Mouse (Mus musculus): ENCODE measurements around the gene Ets2. TPM values are rescaled to one million over a fixed set of nuclear protein-coding genes. Genes with fewer than 3 reads are reported as not detected.
"Not testable (repeated sequence)": the region's sequence is repeated elsewhere in the genome, so short reads cannot be mapped to it uniquely, and the experiment has no call there.

The Ets2 gene
- total and polyA plus RNA-seq, 3 experiments: 49.4 to 138 (median 74.7) TPM

GRCm38 (mm10) chr16:95761742-95762141 lies 59.9 kb downstream of the Ets2 start:
- no peak overlapping the region for H3K4me3 ChIP-seq (ENCODE audit: low read depth, low read length)
- ATAC-seq (ENCODE audit: extremely low read depth, insufficient number of reproducible peaks, low FRiP score, poor library complexity, severe bottlenecking): no peak
- H3K4me1 ChIP-seq (ENCODE audit: insufficient read depth, low read depth, low read length): peaks cover 16% of the 10 kb centered on the region
- H3K36me3 ChIP-seq (replicated peaks): no peaks in the 10 kb centered on the region
- H3K9me3 ChIP-seq (replicated peaks): no peaks in the 10 kb centered on the region
- DNase-seq (ENCODE audit: low spot score): no peak
- TF ChIP-seq CTCF (IDR thresholded peaks at IDR 0.05; ENCODE audit: low read depth, low read length): no peak
- no peak for TF ChIP-seq GATA2 (IDR thresholded peaks at IDR 0.05; ENCODE audit: borderline replicate concordance, low read depth, low read length)
- no peak for TF ChIP-seq GATA1 (IDR thresholded peaks at IDR 0.05; ENCODE audit: borderline replicate concordance, low read length)
- no peak for TF ChIP-seq POLR2AphosphoS5 (IDR thresholded peaks at IDR 0.05; ENCODE audit: insufficient replicate concordance, low read depth, low read length)
- no peak for TF ChIP-seq TAL1 (conservative IDR thresholded peaks at IDR 0.05; ENCODE audit: low read depth, low read length)
- peaks cover 4% of the 10 kb centered on the region for H3K27me3 ChIP-seq (ENCODE audit: insufficient read depth, low read length)

GRCm38 (mm10) chr16:95763201-95763600 lies 61.3 kb downstream of the Ets2 start:
- Histone ChIP-seq H3K27me3 (ENCODE audit: insufficient read depth, low read length) (peaks cover 4% of the 10 kb centered on the region), H3K9me3 (replicated peaks) (no peaks in the 10 kb centered on the region), H3K36me3 (replicated peaks) (no peaks in the 10 kb centered on the region), H3K4me3 (ENCODE audit: low read depth, low read length) (no peak overlapping the region), H3K4me1 (ENCODE audit: insufficient read depth, low read depth, low read length) (peaks cover 23% of the 10 kb centered on the region)
- TF ChIP-seq TAL1 (conservative IDR thresholded peaks at IDR 0.05; ENCODE audit: low read depth, low read length) (no peak), POLR2AphosphoS5 (IDR thresholded peaks at IDR 0.05; ENCODE audit: insufficient replicate concordance, low read depth, low read length) (no peak)
- no peak for DNase-seq (ENCODE audit: low spot score)
- no peak for ATAC-seq (ENCODE audit: extremely low read depth, insufficient number of reproducible peaks, low FRiP score, poor library complexity, severe bottlenecking)

DNA sequence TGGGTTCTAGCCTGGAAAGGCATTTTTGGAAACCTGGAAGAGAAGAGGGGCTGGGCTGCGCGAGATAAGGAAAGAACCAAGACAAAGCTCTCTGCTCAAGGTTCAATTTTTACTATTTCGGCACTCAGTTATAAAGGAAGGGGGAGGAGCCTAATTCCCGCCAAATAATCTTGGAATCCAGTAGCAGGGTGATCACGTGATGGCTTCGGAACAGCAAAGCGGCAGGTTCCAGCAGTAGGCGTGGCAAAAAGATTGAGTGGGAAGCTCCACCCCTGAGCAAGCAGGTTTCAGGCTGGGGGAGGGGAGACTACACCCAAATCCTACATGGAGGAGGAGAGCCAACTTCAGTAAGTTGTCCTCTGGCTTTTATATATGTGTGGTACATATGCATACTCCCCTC lies 62.2 kb downstream of the Ets2 start:
- not testable (repeated sequence) for ATAC-seq (ENCODE audit: extremely low read depth, insufficient number of reproducible peaks, low FRiP score, poor library complexity, severe bottlenecking); DNase-seq (ENCODE audit: low spot score); H3K9me3 ChIP-seq (replicated peaks); H3K4me3 ChIP-seq (ENCODE audit: low read depth, low read length); H3K36me3 ChIP-seq (replicated peaks); H3K27me3 ChIP-seq (ENCODE audit: insufficient read depth, low read length)
- peaks cover 32% of the 10 kb centered on the region for H3K4me1 ChIP-seq (ENCODE audit: insufficient read depth, low read depth, low read length)

GRCm38 (mm10) chr16:95766181-95766580 lies 64.3 kb downstream of the Ets2 start:
- Histone ChIP-seq H3K4me3 (ENCODE audit: low read depth, low read length) (no peak overlapping the region), H3K4me1 (ENCODE audit: insufficient read depth, low read depth, low read length) (peaks cover 50% of the 10 kb centered on the region), H3K27me3 (ENCODE audit: insufficient read depth, low read length) (no peaks in the 10 kb centered on the region; the same call in 1 of the 2 replicates), H3K36me3 (replicated peaks) (no peaks in the 10 kb centered on the region), H3K9me3 (replicated peaks) (no peaks in the 10 kb centered on the region)
- TF ChIP-seq GATA1 (IDR thresholded peaks at IDR 0.05; ENCODE audit: borderline replicate concordance, low read length) (no peak), CTCF (IDR thresholded peaks at IDR 0.05; ENCODE audit: low read depth, low read length) (no peak), TAL1 (conservative IDR thresholded peaks at IDR 0.05; ENCODE audit: low read depth, low read length) (no peak), POLR2AphosphoS5 (IDR thresholded peaks at IDR 0.05; ENCODE audit: insufficient replicate concordance, low read depth, low read length) (no peak), GATA2 (IDR thresholded peaks at IDR 0.05; ENCODE audit: borderline replicate concordance, low read depth, low read length) (no peak)
- DNase-seq (ENCODE audit: low spot score) (no peak), ATAC-seq (ENCODE audit: extremely low read depth, insufficient number of reproducible peaks, low FRiP score, poor library complexity, severe bottlenecking) (no peak)

DNA sequence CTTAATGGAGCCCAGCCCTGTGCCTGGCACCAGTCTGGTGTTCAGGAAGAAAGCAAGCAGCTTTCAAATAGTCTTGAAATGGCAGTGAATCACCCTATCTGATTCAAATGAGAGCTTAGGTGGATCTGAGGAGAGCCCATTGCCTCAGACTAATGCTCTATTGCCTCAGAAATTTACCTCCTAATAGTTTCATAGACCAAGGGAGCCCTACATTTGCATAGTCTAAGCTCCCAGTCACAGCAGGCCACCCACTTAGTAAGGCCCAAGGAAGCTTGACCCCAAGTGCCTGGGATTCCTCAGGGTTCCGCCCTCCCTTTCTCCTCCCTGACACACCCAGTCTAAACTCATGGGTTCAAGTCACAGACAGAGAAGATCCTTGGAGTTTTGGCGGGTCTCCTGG lies 65.4 kb downstream of the Ets2 start:
- no peaks in the 10 kb centered on the region for H3K9me3 ChIP-seq (replicated peaks)
- no peaks in the 10 kb centered on the region; the same call in 1 of the 2 replicates for H3K27me3 ChIP-seq (ENCODE audit: insufficient read depth, low read length)
- ATAC-seq (ENCODE audit: extremely low read depth, insufficient number of reproducible peaks, low FRiP score, poor library complexity, severe bottlenecking) (no peak), DNase-seq (ENCODE audit: low spot score) (no peak)
- H3K4me3 ChIP-seq (ENCODE audit: low read depth, low read length): no peak overlapping the region
- TF ChIP-seq GATA2 (IDR thresholded peaks at IDR 0.05; ENCODE audit: borderline replicate concordance, low read depth, low read length): no peak
- TF ChIP-seq TAL1 (conservative IDR thresholded peaks at IDR 0.05; ENCODE audit: low read depth, low read length): no peak
- no peak for TF ChIP-seq POLR2AphosphoS5 (IDR thresholded peaks at IDR 0.05; ENCODE audit: insufficient replicate concordance, low read depth, low read length)
- TF ChIP-seq GATA1 (IDR thresholded peaks at IDR 0.05; ENCODE audit: borderline replicate concordance, low read length): no peak
- TF ChIP-seq CTCF (IDR thresholded peaks at IDR 0.05; ENCODE audit: low read depth, low read length): no peak
- no peaks in the 10 kb centered on the region for H3K36me3 ChIP-seq (replicated peaks)
- peaks cover 59% of the 10 kb centered on the region for H3K4me1 ChIP-seq (ENCODE audit: insufficient read depth, low read depth, low read length)

GRCm38 (mm10) chr16:95769066-95769995 lies 67.5 kb downstream of the Ets2 start:
- H3K4me1 ChIP-seq (ENCODE audit: insufficient read depth, low read depth, low read length): peaks cover 60% of the 10 kb centered on the region
- DNase-seq (ENCODE audit: low spot score) (peak; percentile 64), ATAC-seq (ENCODE audit: extremely low read depth, insufficient number of reproducible peaks, low FRiP score, poor library complexity, severe bottlenecking) (peak; percentile 59)
- H3K27me3 ChIP-seq (ENCODE audit: insufficient read depth, low read length): no peaks in the 10 kb centered on the region; the same call in 1 of the 2 replicates
- H3K4me3 ChIP-seq (ENCODE audit: low read depth, low read length): peak overlapping the region; percentile 70
- no peaks in the 10 kb centered on the region for H3K9me3 ChIP-seq (replicated peaks)
- no peaks in the 10 kb centered on the region for H3K36me3 ChIP-seq (replicated peaks)
- TF ChIP-seq TAL1 (conservative IDR thresholded peaks at IDR 0.05; ENCODE audit: low read depth, low read length): no peak

GRCm38 (mm10) chr16:95769996-95770334 lies 68.1 kb downstream of the Ets2 start:
- no peaks in the 10 kb centered on the region for H3K9me3 ChIP-seq (replicated peaks)
- DNase-seq (ENCODE audit: low spot score) (no peak), ATAC-seq (ENCODE audit: extremely low read depth, insufficient number of reproducible peaks, low FRiP score, poor library complexity, severe bottlenecking) (no peak)
- no peaks in the 10 kb centered on the region for H3K36me3 ChIP-seq (replicated peaks)
- no peaks in the 10 kb centered on the region; the same call in 1 of the 2 replicates for H3K27me3 ChIP-seq (ENCODE audit: insufficient read depth, low read length)
- peak overlapping the region; percentile 70 for H3K4me3 ChIP-seq (ENCODE audit: low read depth, low read length)
- peaks cover 67% of the 10 kb centered on the region for H3K4me1 ChIP-seq (ENCODE audit: insufficient read depth, low read depth, low read length)
- TF ChIP-seq GATA1 (IDR thresholded peaks at IDR 0.05; ENCODE audit: borderline replicate concordance, low read length): no peak
- TF ChIP-seq GATA2 (IDR thresholded peaks at IDR 0.05; ENCODE audit: borderline replicate concordance, low read depth, low read length): no peak
- TF ChIP-seq POLR2AphosphoS5 (IDR thresholded peaks at IDR 0.05; ENCODE audit: insufficient replicate concordance, low read depth, low read length): no peak
- TF ChIP-seq CTCF (IDR thresholded peaks at IDR 0.05; ENCODE audit: low read depth, low read length): no peak
- TF ChIP-seq TAL1 (conservative IDR thresholded peaks at IDR 0.05; ENCODE audit: low read depth, low read length): no peak
